Mouse (Mus musculus): Measurements from ENCODE around the gene H1f0. TPM values are rescaled to one million over a fixed set of nuclear protein-coding genes. Genes with fewer than 3 reads are reported as not detected.

H1f0 gene
- polyA plus RNA-seq, 1 experiment from 2014 or later, result 470 TPM

DNA sequence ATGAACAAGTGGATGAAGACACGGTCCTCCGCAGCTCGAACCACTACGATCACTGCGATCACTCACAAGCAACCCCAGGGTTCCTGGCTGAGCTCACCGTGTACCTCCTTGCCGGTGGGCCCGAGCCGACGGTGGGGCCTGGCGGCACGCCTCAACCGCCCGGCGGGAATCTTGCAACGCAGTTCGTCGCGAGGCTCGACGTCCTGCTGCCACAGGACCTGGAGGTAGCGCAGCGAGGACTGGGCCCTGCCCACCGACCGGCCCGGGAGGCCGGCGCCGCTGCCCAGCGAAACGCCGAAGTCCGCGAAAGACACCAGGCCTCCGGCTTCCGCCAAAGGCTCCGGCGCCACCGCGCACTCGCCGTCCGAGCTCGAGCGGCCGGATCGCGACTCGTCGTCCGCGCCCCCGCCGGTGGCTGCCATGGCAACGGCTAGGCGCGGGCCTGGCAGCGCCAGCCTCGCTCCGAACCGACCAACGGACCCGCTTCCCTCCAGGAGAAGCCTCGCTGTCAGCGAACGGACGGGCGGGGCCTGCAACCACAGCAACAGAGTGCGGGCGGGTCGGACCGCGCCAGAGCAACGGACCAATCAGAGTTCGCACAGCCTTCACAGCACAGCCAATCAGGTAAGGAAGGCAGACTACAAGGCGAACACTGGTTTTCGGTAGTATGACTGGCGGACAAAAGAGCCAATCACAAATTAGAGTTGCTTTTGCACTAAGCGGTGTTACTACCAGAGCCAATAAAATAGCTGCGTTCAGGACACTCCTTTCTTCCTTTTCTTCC lies 34.3 kb downstream of the H1f0 start, which contains the start of gene Ankrd54:
TSS of gene Ankrd54 (minus strand) at position 518 of the 784 bp plus-strand sequence.
- Histone ChIP-seq H3K9me3 (no peaks in the 10 kb centered on the region), H3K36me3 (peaks cover 28% of the 10 kb centered on the region), H3K4me1 (peaks cover 24% of the 10 kb centered on the region), H3K27ac (replicated peaks) (peak within 1 kb of the TSS; percentile 80), H3K4me3 (peak within 1 kb of the TSS; percentile 94), H3K27me3 (no peaks in the 10 kb centered on the region), H3K9ac (replicated peaks) (peak within 1 kb of the TSS; percentile 88), H3K4me2 (replicated peaks) (peak within 1 kb of the TSS; percentile 81)
- under 1% methylated on average over 80 of the region's 80 CpGs for WGBS
- ATAC-seq (replicated peaks), result peak; percentile 100

DNA sequence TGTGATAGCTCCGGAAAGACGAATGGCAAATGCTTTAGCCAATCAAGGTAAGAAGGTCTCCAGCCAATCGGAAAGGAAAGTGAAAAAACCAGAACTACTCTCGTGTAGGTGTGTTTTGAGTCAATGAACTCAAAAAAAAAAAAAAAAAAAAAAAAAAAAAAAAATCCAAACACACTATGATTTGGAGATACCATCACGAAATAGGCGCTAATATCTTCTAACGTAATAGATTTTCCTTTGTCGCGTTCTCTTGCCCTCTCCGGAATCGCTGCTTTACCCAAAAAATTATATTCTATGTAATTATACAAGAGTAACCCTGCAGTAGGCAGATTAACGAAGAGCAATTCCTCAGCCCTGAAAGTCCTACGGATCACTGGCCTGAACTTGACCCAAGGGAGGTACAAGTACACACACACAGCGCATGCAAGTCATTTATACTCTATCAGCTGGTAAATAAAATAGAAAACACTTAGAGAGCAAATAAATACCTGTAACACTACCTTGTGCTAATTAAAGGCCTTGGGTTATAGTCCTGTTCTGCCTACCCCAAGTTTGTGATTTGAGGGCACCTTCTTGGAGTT lies 35.0 kb downstream of the H1f0 start:
- peak overlapping the region; percentile 66 for H3K27ac ChIP-seq (replicated peaks)
- H3K27me3 ChIP-seq, result no peaks in the 10 kb centered on the region
- no peaks in the 10 kb centered on the region for H3K9me3 ChIP-seq
- peaks cover 22% of the 10 kb centered on the region for H3K36me3 ChIP-seq
- peak overlapping the region; percentile 57 for H3K4me2 ChIP-seq (replicated peaks)
- peak overlapping the region; percentile 94 for H3K4me3 ChIP-seq
- H3K4me1 ChIP-seq, result peaks cover 24% of the 10 kb centered on the region
- H3K9ac ChIP-seq (replicated peaks), result peak overlapping the region; percentile 32
- WGBS, result 11% methylated on average over 14 of the region's 14 CpGs
- ATAC-seq (replicated peaks), result peak; percentile 0; the same call in 1 of the 2 replicates

DNA sequence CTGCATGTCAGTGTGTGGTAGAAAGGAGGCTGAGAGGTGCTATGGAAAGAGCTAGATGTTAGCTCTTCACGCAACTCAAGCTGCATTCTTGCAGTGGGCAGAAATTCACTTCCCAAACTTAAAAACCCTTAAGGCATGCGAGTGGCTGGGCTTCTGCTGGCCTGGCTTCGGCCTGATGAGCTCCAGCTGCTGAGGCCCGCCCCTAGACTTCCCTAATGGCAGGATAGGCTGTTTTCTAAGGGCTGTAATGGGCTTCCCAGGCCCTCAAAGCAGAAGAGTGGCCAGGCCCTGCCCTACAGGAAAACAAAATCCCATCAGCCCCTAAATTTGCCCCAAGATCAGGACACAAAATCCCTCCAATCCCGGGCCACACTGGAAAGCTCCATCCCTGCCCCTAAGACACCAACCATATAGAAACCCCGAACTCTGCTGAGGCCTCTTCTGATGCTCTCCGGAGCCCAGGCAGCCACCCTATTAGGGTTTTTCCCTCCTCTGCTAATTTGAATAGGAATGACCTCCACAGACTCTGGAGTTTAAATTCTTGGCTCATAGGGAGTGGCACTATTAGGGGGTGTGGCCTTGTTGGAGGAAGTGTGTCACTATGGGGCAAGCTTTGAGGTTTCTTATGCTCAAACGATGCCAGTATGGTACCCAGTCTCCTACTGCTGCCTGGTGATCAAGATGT lies 37.0 kb downstream of the H1f0 start:
- Histone ChIP-seq H3K27me3 (no peaks in the 10 kb centered on the region), H3K27ac (replicated peaks) (no peak overlapping the region), H3K4me2 (replicated peaks) (no peak overlapping the region), H3K4me3 (no peak overlapping the region), H3K9me3 (no peaks in the 10 kb centered on the region), H3K9ac (replicated peaks) (no peak overlapping the region), H3K4me1 (peaks cover 24% of the 10 kb centered on the region), H3K36me3 (peaks cover 7% of the 10 kb centered on the region)
- ATAC-seq (replicated peaks), result no peak
- 76% methylated on average over 8 of the region's 8 CpGs for WGBS

DNA sequence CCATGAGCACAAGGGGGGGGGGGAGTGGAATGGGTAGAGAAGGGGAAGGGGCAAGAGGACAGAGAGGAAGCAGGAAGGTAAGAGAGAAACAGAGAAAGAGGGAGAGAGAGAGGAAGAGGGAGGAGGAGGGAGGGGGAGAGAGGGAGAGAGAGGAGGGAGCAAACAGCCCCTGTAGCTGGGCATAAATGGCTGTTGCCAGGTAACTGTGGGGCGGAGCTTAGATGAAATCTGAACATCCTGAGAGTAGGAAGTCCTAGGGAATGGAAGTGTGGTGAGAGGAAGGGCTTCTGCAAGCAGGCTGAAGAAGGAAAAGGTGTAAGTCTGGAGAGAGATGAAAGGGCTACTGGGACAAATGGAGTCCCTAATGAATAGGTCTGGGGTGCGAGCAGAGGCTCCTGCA lies 38.0 kb downstream of the H1f0 start:
- no peak for ATAC-seq (replicated peaks)
- Histone ChIP-seq H3K4me1 (peaks cover 14% of the 10 kb centered on the region), H3K9me3 (no peaks in the 10 kb centered on the region), H3K36me3 (no peaks in the 10 kb centered on the region), H3K27ac (replicated peaks) (no peak overlapping the region), H3K27me3 (no peaks in the 10 kb centered on the region), H3K4me3 (no peak overlapping the region), H3K9ac (replicated peaks) (no peak overlapping the region), H3K4me2 (replicated peaks) (no peak overlapping the region)
- WGBS, result 43% methylated on average over 2 of the region's 2 CpGs

DNA sequence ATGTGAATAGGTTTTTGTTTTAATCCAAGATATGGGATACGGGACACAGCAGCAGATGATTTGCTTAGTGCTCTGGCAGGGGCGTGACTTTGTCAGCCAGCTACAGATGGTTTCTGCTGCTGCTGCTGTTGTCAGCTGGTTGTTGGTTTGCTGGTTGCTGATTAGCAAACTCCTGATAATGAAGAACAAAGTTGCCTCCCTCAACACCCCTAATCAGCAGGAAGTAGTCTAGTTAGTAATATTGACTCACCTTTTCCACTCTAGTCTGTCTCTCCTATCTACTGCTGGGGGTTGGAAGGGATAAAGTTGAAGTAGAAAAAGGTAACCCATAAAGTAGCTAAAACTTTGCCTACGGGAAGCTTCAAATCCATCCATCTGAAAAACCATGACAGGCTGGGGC lies 39.4 kb downstream of the H1f0 start:
- WGBS, result 83% methylated on average over 3 of the region's 3 CpGs

DNA sequence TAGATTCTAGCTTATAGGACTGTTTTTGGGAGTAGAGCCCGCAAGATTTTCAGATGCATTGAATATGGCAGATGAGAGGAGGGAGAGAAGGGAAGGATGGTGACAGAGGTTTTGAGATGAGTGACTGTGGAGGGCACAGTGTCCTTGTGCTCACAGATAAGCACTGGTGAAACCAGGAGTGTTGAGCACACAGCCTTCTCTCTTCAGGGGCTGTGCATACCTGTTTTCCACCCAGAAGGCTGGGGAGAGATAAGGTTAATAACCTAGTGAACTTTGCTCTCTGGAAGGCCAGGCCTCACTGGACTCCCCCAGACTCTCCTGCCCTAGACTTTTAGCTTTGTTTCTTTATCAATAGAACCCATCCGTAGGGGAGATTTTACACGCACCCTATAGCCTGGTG lies 40.2 kb downstream of the H1f0 start:
- no peak overlapping the region for H3K9ac ChIP-seq (replicated peaks)
- H3K4me2 ChIP-seq (replicated peaks), result no peak overlapping the region
- H3K4me3 ChIP-seq, result no peak overlapping the region
- no peak for ATAC-seq (replicated peaks)
- no peaks in the 10 kb centered on the region for H3K9me3 ChIP-seq
- H3K27ac ChIP-seq (replicated peaks), result no peak overlapping the region
- 79% methylated on average over 3 of the region's 3 CpGs for WGBS
- peaks cover 3% of the 10 kb centered on the region for H3K4me1 ChIP-seq
- no peaks in the 10 kb centered on the region for H3K27me3 ChIP-seq
- no peaks in the 10 kb centered on the region for H3K36me3 ChIP-seq

More for the DNA sequence above, 39.4 kb downstream of the H1f0 start:
- H3K4me1 ChIP-seq, result peaks cover 5% of the 10 kb centered on the region
- H3K27me3 ChIP-seq, result no peaks in the 10 kb centered on the region
- ATAC-seq (replicated peaks), result no peak
- H3K9ac ChIP-seq (replicated peaks), result no peak overlapping the region
- no peak overlapping the region for H3K4me2 ChIP-seq (replicated peaks)
- no peaks in the 10 kb centered on the region for H3K36me3 ChIP-seq
- no peak overlapping the region for H3K4me3 ChIP-seq
- no peak overlapping the region for H3K27ac ChIP-seq (replicated peaks)
- no peaks in the 10 kb centered on the region for H3K9me3 ChIP-seq

DNA sequence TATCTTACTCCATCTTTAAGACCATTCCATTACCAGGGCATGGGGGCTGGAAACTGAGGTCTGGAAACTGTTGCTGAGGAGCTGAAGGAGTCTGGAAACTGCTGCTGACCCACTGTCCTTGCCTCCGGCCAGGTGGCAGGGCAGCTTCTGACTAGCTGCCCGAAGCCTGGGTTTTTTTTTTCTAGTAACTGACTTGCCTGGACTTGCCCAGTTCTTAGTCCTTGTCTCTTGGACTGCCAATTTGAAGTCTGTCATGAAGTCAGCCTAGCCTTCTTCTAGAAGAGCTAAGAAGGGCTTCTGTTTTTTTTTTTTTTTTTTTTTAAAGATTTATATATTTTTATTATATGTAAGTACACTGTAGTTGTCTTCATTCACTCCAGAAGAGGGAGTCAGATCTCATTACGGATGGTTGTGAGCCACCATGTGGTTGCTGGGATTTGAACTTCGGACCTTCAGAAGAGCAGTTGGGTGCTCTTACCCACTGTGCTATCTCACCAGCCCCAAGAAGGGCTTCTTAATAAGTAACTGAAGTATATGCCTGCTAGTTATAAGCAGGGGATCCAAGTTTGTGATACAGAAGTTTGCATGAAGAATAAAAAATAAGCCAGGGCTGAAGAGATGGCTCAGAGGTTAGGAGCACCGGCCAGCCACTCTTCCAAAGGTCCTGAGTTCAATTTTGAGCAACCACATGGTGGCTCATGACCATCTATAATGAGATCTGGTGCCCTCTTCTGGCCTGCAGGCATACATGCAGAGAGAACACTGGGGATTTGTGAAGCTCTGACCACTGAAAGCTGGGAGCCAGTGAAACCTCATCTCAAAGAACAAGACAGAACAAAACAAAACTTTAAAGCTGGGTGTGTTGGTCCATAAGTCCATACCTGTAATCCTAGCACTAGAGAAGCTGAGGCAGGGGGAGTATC lies 43.1 kb downstream of the H1f0 start:
- H3K4me1 ChIP-seq, result peaks cover 16% of the 10 kb centered on the region

DNA sequence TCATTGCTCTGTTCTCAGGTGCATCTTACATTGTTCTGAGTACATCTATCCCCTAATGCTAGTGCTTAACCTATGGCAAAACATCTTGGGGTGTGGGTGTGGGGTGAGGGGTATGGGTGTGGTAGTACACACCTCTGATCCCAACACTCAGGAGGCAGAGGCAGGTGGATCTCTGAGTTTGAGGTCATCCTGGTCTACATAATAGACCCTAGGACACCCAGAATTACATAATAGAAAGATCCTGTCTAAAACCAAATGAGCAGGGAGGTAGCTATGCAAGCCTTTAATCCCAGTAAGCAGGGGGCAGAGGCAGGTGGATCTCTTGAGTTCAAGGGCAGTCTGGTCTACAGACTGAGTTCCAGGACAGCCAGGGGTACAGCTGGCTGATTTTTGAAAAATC lies 45.5 kb downstream of the H1f0 start:
- peaks cover 23% of the 10 kb centered on the region for H3K4me1 ChIP-seq
- no peak overlapping the region for H3K9ac ChIP-seq (replicated peaks)
- H3K36me3 ChIP-seq, result peaks cover 24% of the 10 kb centered on the region
- ATAC-seq (replicated peaks), result no peak
- H3K27me3 ChIP-seq, result no peaks in the 10 kb centered on the region
- no peak overlapping the region for H3K27ac ChIP-seq (replicated peaks)
- H3K4me3 ChIP-seq, result no peak overlapping the region
- H3K4me2 ChIP-seq (replicated peaks), result no peak overlapping the region
- H3K9me3 ChIP-seq, result no peaks in the 10 kb centered on the region

More for the DNA sequence above, 43.1 kb downstream of the H1f0 start:
- peaks cover under 1% of the 10 kb centered on the region; the same call in 1 of the 2 replicates for H3K36me3 ChIP-seq
- H3K4me3 ChIP-seq, result no peak overlapping the region
- no peak overlapping the region for H3K27ac ChIP-seq (replicated peaks)
- H3K4me2 ChIP-seq (replicated peaks), result no peak overlapping the region
- 72% methylated on average over 5 of the region's 5 CpGs for WGBS
- H3K27me3 ChIP-seq, result no peaks in the 10 kb centered on the region
- no peak for ATAC-seq (replicated peaks)
- no peak overlapping the region for H3K9ac ChIP-seq (replicated peaks)
- no peaks in the 10 kb centered on the region for H3K9me3 ChIP-seq

DNA sequence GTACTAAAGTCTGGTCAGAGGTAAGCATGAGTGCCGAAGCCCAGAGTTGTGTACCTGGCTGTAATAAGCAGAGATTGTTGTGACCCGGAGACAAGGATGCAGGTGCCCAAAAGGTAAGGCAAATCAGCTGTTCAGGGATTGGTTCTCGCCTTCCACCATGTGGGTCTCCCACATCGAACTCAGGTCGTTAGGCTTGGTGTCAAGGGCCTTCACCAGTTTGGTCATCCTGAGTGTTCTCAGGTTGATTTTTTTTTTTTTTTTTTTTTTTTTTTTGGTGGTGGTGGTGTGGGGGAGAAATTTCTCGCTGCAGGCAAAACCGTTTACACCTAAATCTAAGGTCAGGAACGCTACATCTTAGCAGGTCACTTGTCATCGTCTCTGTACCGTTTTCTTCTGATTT lies 46.2 kb downstream of the H1f0 start:
- Histone ChIP-seq H3K9ac (replicated peaks) (peak overlapping the region; percentile 86), H3K36me3 (peaks cover 31% of the 10 kb centered on the region), H3K9me3 (no peaks in the 10 kb centered on the region), H3K27ac (replicated peaks) (peak overlapping the region; percentile 83), H3K4me2 (replicated peaks) (peak overlapping the region; percentile 61), H3K4me1 (peaks cover 23% of the 10 kb centered on the region), H3K4me3 (peak overlapping the region; percentile 87), H3K27me3 (no peaks in the 10 kb centered on the region)
- WGBS, result 38% methylated on average over 10 of the region's 10 CpGs
- ATAC-seq (replicated peaks), result no peak

DNA sequence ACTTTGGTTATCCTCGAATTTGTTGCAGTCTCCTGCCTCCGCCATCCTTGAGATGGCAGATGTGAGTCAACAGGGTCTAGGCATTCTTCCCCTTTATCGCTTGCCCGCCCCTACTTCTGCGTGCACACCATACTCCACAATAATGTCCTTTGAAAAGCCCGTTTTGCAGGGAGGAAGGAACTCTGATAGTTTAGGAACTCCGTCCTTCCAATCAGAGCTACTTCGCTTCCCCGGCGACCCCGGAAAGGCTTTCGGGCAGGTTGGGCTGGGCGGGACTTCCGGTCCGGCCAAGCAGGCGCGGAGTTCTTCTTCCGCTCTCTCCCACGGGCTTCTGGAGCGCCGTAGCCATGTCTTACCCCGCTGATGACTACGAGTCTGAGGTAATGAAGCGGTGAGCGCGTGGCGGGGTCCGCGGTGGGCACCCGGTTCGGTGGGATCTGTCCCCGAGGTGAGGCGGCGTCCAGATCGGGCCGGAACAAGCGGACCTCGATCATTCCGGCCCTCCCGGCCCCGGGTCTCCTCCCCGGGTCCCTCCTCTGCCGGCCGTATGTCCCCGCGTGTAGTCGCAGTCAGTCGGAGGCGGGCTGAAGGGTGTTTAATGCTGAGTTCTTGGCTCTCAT lies 46.8 kb downstream of the H1f0 start, which contains the start of gene Eif3l:
TSS of gene Eif3l (plus strand) at position 267 of the 620 bp plus-strand sequence.
- peak; percentile 95 for ATAC-seq (replicated peaks)
- WGBS, result under 1% methylated on average over 49 of the region's 49 CpGs
- Histone ChIP-seq H3K9me3 (no peaks in the 10 kb centered on the region), H3K9ac (replicated peaks) (peak within 1 kb of the TSS; percentile 86), H3K27ac (replicated peaks) (peak within 1 kb of the TSS; percentile 83), H3K4me3 (peak within 1 kb of the TSS; percentile 87), H3K36me3 (peaks cover 37% of the 10 kb centered on the region), H3K4me2 (replicated peaks) (peak within 1 kb of the TSS; percentile 61), H3K27me3 (no peaks in the 10 kb centered on the region), H3K4me1 (peaks cover 23% of the 10 kb centered on the region)

All from forebrain, embryonic 15.5 days (tissue).